Mouse (Mus musculus) embryonic facial prominence, embryonic 10.5 days (tissue): Measurements from ENCODE around the gene Cdyl. TPM values are rescaled to one million over a fixed set of nuclear protein-coding genes. Genes with fewer than 3 reads are reported as not detected.

Experiments
- DNase-seq: peaks from one replicate; pipeline ENCODE4 v3.0.0-alpha.2; 2017; ENCODE audit warnings: low spot score
- H3K27ac ChIP-seq: fragments of 300-500 bp; sonication (generic); replicated peaks from 2 replicates; pipeline ENCODE4 v1.5.1; 2016; ENCODE audit warnings: mild to moderate bottlenecking
- H3K27me3 ChIP-seq: fragments of 300-500 bp; sonication (generic); replicated peaks from 2 replicates; pipeline ENCODE4 v1.6.1; 2016; ENCODE audit warnings: low read depth, mild to moderate bottlenecking; ENCODE audit not compliant: poor library complexity, severe bottlenecking
- H3K36me3 ChIP-seq: fragments of 300-500 bp; sonication (generic); replicated peaks from 2 replicates; pipeline ENCODE4 v1.6.1; 2016; ENCODE audit warnings: mild to moderate bottlenecking, moderate library complexity
- H3K4me1 ChIP-seq: fragments of 300-500 bp; sonication (generic); 2 replicates; pipeline ENCODE4 v1.6.1; 2016
- H3K4me3 ChIP-seq: fragments of 300-500 bp; sonication (generic); 2 replicates; pipeline ENCODE4 v1.5.1; 2016; ENCODE audit warnings: mild to moderate bottlenecking, moderate library complexity
- H3K9me3 ChIP-seq: fragments of 300-500 bp; sonication (generic); 2 replicates; pipeline ENCODE4 v1.6.1; 2016; ENCODE audit warnings: mild to moderate bottlenecking
- WGBS: fragments of 180-500 bp; shearing (Covaris S2); methylation state at CpG from one replicate; pipeline ENCODE4 v1.1.7; 2016; 5-methylcytosine and 5-hydroxymethylcytosine counted together
- polyA plus RNA-seq: library from polyadenylated mRNA; unstranded; fragments of >200 nt; fragmentation: Nextera tagmentation; extraction: Ambion mirVana; gene quantifications from 2 replicates; pipeline ENCODE4 v1.2.1, GENCODE M21; 2016

The Cdyl gene
- polyA plus RNA-seq, 1 experiment from 2014 or later: 11.8 TPM

- Histone ChIP-seq H3K36me3 (no peaks in the 10 kb centered on the region), H3K27ac (no peak overlapping the region), H3K27me3 (no peaks in the 10 kb centered on the region), H3K4me3 (no peak overlapping the region), H3K4me1 (peaks cover 27% of the 10 kb centered on the region), H3K9me3 (no peaks in the 10 kb centered on the region)
- no peak for DNase-seq
- WGBS: 82% methylated on average over 2 of the region's 2 CpGs
Measured at GRCm38 (mm10) chr13:35795887-35796286, 136.3 kb downstream of the Cdyl start.

DNA sequence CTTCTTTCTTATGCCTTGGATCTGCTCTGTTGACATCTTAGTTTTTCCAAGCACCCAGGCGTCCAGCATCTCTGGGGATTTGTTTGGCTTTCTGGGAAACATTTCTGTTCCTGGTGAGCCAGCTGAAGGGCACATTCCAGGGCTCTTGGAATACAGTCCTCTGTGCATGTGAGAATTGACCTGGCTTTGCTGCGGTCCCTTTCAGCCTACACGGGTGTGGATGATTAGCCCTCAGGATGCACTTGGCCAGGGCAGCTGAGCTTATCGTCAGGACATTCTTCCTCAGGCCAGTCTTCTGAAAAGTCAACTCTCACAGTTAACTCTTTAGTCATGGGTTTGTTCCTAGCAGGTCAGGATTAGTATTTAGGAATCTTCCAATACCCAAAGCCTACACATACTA is 136.7 kb downstream of the Cdyl start:
- Histone ChIP-seq H3K36me3 (no peaks in the 10 kb centered on the region), H3K27ac (no peak overlapping the region), H3K9me3 (no peaks in the 10 kb centered on the region), H3K4me3 (no peak overlapping the region), H3K4me1 (peaks cover 24% of the 10 kb centered on the region), H3K27me3 (no peaks in the 10 kb centered on the region)
- DNase-seq: no peak
- 49% methylated on average over 4 of the region's 4 CpGs for WGBS

DNA sequence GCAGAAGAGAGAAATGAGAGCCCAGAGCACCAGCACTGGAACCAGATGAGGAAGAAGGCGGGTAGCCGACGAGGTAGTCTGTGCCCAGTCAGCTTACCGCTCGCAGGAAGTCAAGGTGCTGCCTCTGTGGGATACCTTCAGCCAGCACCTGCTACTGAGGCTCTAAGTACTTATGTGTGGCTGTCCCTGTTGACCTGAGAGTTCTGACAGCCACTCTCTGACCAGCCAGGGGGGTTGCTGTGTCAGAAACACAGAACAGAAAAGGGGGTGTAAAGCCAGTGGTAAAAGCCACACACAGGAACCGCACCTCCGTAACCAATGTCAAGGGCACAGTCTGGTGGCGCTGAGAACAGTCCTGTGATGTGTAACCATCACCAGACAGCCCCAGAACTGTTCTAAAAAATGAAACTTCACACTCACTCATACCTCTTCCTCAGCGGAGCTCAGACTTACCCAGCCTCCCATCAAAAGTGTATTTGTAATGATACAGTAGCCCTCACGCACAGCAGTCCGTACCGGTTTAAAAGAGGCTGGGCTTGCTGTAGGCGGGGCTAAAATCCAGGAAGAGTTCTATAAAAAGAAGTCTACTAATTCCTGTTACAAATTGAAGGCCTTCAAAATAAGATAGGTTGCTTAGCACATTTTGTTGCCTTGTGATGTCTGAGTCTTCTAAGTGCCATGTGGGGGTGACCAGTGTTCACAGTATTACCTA is 138.3 kb downstream of the Cdyl start:
- Histone ChIP-seq H3K9me3 (no peaks in the 10 kb centered on the region), H3K27me3 (no peaks in the 10 kb centered on the region), H3K4me1 (peaks cover 22% of the 10 kb centered on the region), H3K27ac (no peak overlapping the region), H3K4me3 (no peak overlapping the region), H3K36me3 (peaks cover 5% of the 10 kb centered on the region)
- 90% methylated on average over 13 of the region's 13 CpGs for WGBS
- no peak for DNase-seq

- H3K27me3 ChIP-seq: no peaks in the 10 kb centered on the region
- H3K4me1 ChIP-seq: peaks cover 19% of the 10 kb centered on the region
- no peaks in the 10 kb centered on the region for H3K9me3 ChIP-seq
- no peak overlapping the region for H3K4me3 ChIP-seq
- peak; percentile 28 for DNase-seq
- no peak overlapping the region for H3K27ac ChIP-seq
- WGBS: 74% methylated on average over 9 of the region's 9 CpGs
- peaks cover 5% of the 10 kb centered on the region for H3K36me3 ChIP-seq
Measured at GRCm38 (mm10) chr13:35798645-35799044, 139.0 kb downstream of the Cdyl start.

DNA sequence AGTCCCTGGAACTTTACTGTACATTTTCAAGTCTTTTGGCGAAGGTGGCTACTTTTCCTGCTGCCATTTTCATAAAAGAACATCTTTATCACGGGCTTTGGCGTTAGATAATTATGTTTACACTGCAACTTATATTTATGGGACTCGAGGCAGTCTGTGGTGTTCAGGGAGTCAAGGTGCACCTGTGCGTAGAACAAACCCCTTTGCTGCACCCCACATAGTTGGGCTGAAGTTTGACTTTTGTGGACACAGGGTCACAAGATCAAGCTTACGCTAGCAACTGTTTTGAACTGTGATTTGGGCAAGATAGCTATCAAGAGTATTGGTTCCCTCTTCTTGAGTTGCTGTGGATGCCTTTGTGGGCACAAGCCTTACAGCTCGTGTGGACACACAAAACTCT is 140.6 kb downstream of the Cdyl start:
- 88% methylated on average over 7 of the region's 7 CpGs for WGBS
- H3K4me3 ChIP-seq: no peak overlapping the region
- no peak for DNase-seq
- H3K4me1 ChIP-seq: peaks cover 13% of the 10 kb centered on the region
- 0 out of 2 replicates have a peak, but pooled peaks cover 6% of the 10 kb centered on the region for H3K9me3 ChIP-seq
- no peaks in the 10 kb centered on the region for H3K27me3 ChIP-seq
- H3K36me3 ChIP-seq: peaks cover 9% of the 10 kb centered on the region
- no peak overlapping the region for H3K27ac ChIP-seq

- Histone ChIP-seq H3K27ac (peak overlapping the region; percentile 89), H3K4me3 (0 out of 2 replicates have a peak overlapping the region, but pooled peaks have one; percentile 25), H3K27me3 (no peaks in the 10 kb centered on the region), H3K9me3 (0 out of 2 replicates have a peak, but pooled peaks cover 6% of the 10 kb centered on the region), H3K4me1 (peaks cover 17% of the 10 kb centered on the region), H3K36me3 (peaks cover 9% of the 10 kb centered on the region)
- DNase-seq: peak; percentile 40
- 61% methylated on average over 3 of the region's 3 CpGs for WGBS
Measured at GRCm38 (mm10) chr13:35805727-35806126, 146.1 kb downstream of the Cdyl start.

- H3K36me3 ChIP-seq: peaks cover 9% of the 10 kb centered on the region
- peaks cover 17% of the 10 kb centered on the region for H3K4me1 ChIP-seq
- 0 out of 2 replicates have a peak, but pooled peaks cover 6% of the 10 kb centered on the region for H3K9me3 ChIP-seq
- no peak overlapping the region for H3K4me3 ChIP-seq
- peak overlapping the region; percentile 77 for H3K27ac ChIP-seq
- no peak for DNase-seq
- 72% methylated on average over 7 of the region's 7 CpGs for WGBS
- H3K27me3 ChIP-seq: no peaks in the 10 kb centered on the region
Measured at GRCm38 (mm10) chr13:35806165-35806564, 146.5 kb downstream of the Cdyl start.

- Histone ChIP-seq H3K27me3 (no peaks in the 10 kb centered on the region), H3K27ac (no peak overlapping the region), H3K36me3 (peaks cover 9% of the 10 kb centered on the region), H3K4me1 (peaks cover 24% of the 10 kb centered on the region), H3K4me3 (no peak overlapping the region), H3K9me3 (0 out of 2 replicates have a peak, but pooled peaks cover 6% of the 10 kb centered on the region)
- no peak for DNase-seq
- WGBS: 94% methylated on average over 7 of the region's 7 CpGs
Measured at GRCm38 (mm10) chr13:35807016-35807415, 147.4 kb downstream of the Cdyl start.

DNA sequence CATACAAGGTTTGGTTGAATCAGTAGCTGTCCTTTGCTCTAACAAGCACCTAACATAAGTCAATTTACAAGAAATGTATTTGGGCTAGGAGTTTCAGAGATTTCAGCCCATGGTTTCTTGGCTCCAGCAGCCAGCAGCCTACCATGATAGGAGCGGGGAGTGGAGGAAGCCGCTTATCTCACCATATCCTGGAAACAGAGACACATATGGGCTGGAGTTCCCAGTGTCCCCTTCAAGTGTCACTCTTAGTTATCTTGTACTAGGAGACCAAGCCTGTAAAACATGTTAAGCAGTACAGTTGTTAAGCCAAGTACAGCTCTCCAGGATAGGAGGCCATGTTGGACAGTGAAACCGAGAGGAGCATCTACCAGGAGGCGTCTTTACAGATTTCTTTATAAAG is 147.9 kb downstream of the Cdyl start:
- 0 out of 2 replicates have a peak, but pooled peaks cover 6% of the 10 kb centered on the region for H3K9me3 ChIP-seq
- peaks cover 29% of the 10 kb centered on the region for H3K4me1 ChIP-seq
- H3K27me3 ChIP-seq: no peaks in the 10 kb centered on the region
- no peak for DNase-seq
- WGBS: 93% methylated on average over 4 of the region's 4 CpGs
- no peak overlapping the region for H3K4me3 ChIP-seq
- peaks cover 5% of the 10 kb centered on the region; the same call in 1 of the 2 replicates for H3K36me3 ChIP-seq
- H3K27ac ChIP-seq: no peak overlapping the region

DNA sequence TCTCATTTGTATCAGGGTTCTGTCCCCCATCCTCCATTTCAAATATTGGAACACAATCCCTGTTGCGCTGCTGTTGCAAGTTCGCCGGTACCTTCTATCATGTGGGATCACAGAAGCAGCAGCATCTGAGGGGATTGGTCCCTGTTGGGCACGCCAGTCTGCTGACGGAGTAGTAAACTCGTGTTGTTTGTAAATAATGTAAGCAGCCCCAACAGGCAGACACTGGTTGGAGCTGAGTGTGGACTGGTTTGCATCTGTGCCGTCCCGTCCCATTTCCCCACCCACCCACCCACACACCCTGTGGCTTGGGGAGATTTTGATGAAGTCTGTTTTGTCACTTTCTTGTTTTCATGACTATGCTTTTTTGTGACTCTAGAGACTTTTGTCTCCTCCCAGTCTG is 148.3 kb downstream of the Cdyl start:
- Histone ChIP-seq H3K36me3 (0 out of 2 replicates have a peak, but pooled peaks cover 5% of the 10 kb centered on the region), H3K4me1 (peaks cover 32% of the 10 kb centered on the region), H3K27me3 (no peaks in the 10 kb centered on the region), H3K9me3 (0 out of 2 replicates have a peak, but pooled peaks cover 6% of the 10 kb centered on the region), H3K27ac (no peak overlapping the region), H3K4me3 (no peak overlapping the region)
- 93% methylated on average over 8 of the region's 8 CpGs for WGBS
- DNase-seq: no peak

GRCm38 (mm10) chr13:35809252-35810159 is 149.9 kb downstream of the Cdyl start:
- 0 out of 2 replicates have a peak, but pooled peaks cover 6% of the 10 kb centered on the region for H3K9me3 ChIP-seq
- H3K36me3 ChIP-seq: no peaks in the 10 kb centered on the region
- DNase-seq: no peak
- H3K27ac ChIP-seq: no peak overlapping the region; the same call in 1 of the 2 replicates
- WGBS: 79% methylated on average over 5 of the region's 5 CpGs
- peaks cover 33% of the 10 kb centered on the region for H3K4me1 ChIP-seq
- no peak overlapping the region for H3K4me3 ChIP-seq
- no peaks in the 10 kb centered on the region for H3K27me3 ChIP-seq

DNA sequence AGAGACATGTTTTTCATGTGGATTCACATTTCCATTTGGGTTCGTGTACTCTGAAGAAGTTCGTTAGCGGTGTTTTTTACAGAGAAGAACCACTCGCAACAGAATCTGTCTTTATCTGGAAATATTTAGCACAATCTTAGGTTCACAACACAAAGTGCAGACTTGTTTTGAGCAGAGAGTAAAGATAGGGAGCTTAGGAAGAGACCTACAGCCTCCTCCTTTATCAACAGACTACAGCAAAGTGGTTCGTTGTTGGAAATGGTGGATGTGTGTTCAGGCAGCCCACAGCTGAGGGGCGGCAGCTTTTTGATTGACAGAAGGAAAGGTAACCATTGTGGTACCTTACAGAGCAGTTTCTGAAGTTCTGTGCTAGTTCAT is 150.5 kb downstream of the Cdyl start:
- H3K4me1 ChIP-seq: peaks cover 32% of the 10 kb centered on the region

More for the DNA sequence above, 150.5 kb downstream of the Cdyl start:
- no peaks in the 10 kb centered on the region for H3K9me3 ChIP-seq
- no peak for DNase-seq
- no peak overlapping the region for H3K27ac ChIP-seq
- H3K36me3 ChIP-seq: no peaks in the 10 kb centered on the region
- no peak overlapping the region for H3K4me3 ChIP-seq
- no peaks in the 10 kb centered on the region for H3K27me3 ChIP-seq
- WGBS: 82% methylated on average over 6 of the region's 6 CpGs
